Mouse (Mus musculus) CH12.LX (cell line): ENCODE measurements around the gene Pfn2. TPM values are rescaled to one million over a fixed set of nuclear protein-coding genes. Genes with fewer than 3 reads are reported as not detected.

ENCODE experiments used
- DNase-seq: peaks from one replicate; pipeline ENCODE4 v3.0.0-alpha.2; 2013; ENCODE audit errors: extremely low read depth
- H3K27ac ChIP-seq: 2 replicates; pipeline ENCODE4 v1.5.1; 2012; ENCODE audit warnings: low read depth, mild to moderate bottlenecking, control low read depth, moderate library complexity; ENCODE audit not compliant: insufficient read depth
- H3K27me3 ChIP-seq: replicated peaks from 2 replicates; pipeline ENCODE3; 2012; ENCODE audit warnings: inconsistent platforms
- H3K36me3 ChIP-seq, 2 experiments: replicated peaks in 1 of 2; 2 replicates each; pipeline versions ENCODE3 to v1.6.1; 2012; ENCODE audit warnings: inconsistent platforms in 1 of 2, low read length in 1 of 2, mild to moderate bottlenecking in 1 of 2, mixed read lengths in 1 of 2, moderate library complexity in 1 of 2; ENCODE audit not compliant: control insufficient read depth in 1 of 2, insufficient read depth in 1 of 2
- H3K4me1 ChIP-seq, 2 experiments: 2 replicates each; pipeline ENCODE4 v1.6.1; 2012; ENCODE audit warnings: inconsistent platforms in 1 of 2, moderate library complexity in 1 of 2; ENCODE audit not compliant: insufficient read depth in 2 of 2, control insufficient read depth in 1 of 2
- H3K4me2 ChIP-seq: 2 replicates; pipeline ENCODE4 v1.6.1; 2012; ENCODE audit warnings: low read depth, mild to moderate bottlenecking, control low read depth; ENCODE audit not compliant: poor library complexity, insufficient read depth, severe bottlenecking
- H3K4me3 ChIP-seq, 3 experiments: fragments of 150-350 bp in 1 of 3; sonication (generic) in 1 of 3; replicated peaks in 1 of 3; 2 replicates each; pipeline versions ENCODE3 to v1.5.1; 2011 to 2012; ENCODE audit warnings: low read depth in 2 of 3, low read length in 2 of 3, mild to moderate bottlenecking in 2 of 3, moderate library complexity in 2 of 3, control low read depth in 1 of 3, improper control_type of control experiment in 1 of 3, inconsistent platforms in 1 of 3, mixed read lengths in 1 of 3; ENCODE audit not compliant: poor library complexity in 1 of 3
- H3K79me2 ChIP-seq: replicated peaks from 2 replicates; pipeline ENCODE4 v1.6.1; 2012; ENCODE audit warnings: mild to moderate bottlenecking, moderate library complexity; ENCODE audit not compliant: control insufficient read depth, poor library complexity, insufficient read depth, severe bottlenecking; ENCODE audit errors: extremely low read depth
- H3K9ac ChIP-seq: 2 replicates; pipeline ENCODE4 v1.6.1; 2012; ENCODE audit warnings: low read depth, mild to moderate bottlenecking, control low read depth, moderate library complexity; ENCODE audit not compliant: insufficient read depth
- H3K9me3 ChIP-seq: replicated peaks from 2 replicates; pipeline ENCODE3; 2012; ENCODE audit warnings: low read length, inconsistent platforms, mixed read lengths
- CHD1 ChIP-seq: IDR thresholded peaks from 2 replicates; pipeline ENCODE4 v1.6.1; 2012; ENCODE audit warnings: low read depth, low read length, improper control_type of control experiment, inconsistent platforms
- CHD2 ChIP-seq: IDR thresholded peaks from 2 replicates; pipeline ENCODE4 v1.6.1; 2011; ENCODE audit warnings: low read length, improper control_type of control experiment
- ELF1 ChIP-seq: IDR thresholded peaks from 2 replicates; pipeline ENCODE4 v1.6.1; 2014; ENCODE audit warnings: low read depth, mild to moderate bottlenecking, inconsistent platforms, low read length, improper control_type of control experiment
- EP300 ChIP-seq: IDR thresholded peaks from 2 replicates; pipeline ENCODE4 v1.6.1; 2011; ENCODE audit warnings: low read length, improper control_type of control experiment
- ETS1 ChIP-seq: conservative IDR thresholded peaks from 2 replicates; pipeline ENCODE4 v1.6.1; 2012; ENCODE audit warnings: low read depth, mild to moderate bottlenecking, inconsistent platforms, low read length, improper control_type of control experiment, moderate library complexity
- JUND ChIP-seq: conservative IDR thresholded peaks from 2 replicates; pipeline ENCODE4 v1.6.1; 2011; ENCODE audit warnings: low read depth, low read length, improper control_type of control experiment
- MAFK ChIP-seq: IDR thresholded peaks from 2 replicates; pipeline ENCODE4 v1.6.1; 2011; ENCODE audit warnings: low read length, improper control_type of control experiment; ENCODE audit not compliant: insufficient replicate concordance
- MAZ ChIP-seq: IDR thresholded peaks from 2 replicates; pipeline ENCODE4 v1.6.1; 2012; ENCODE audit warnings: low read depth, mild to moderate bottlenecking, inconsistent platforms, low read length, improper control_type of control experiment, moderate library complexity
- MEF2A ChIP-seq: IDR thresholded peaks from 2 replicates; pipeline ENCODE4 v1.6.1; 2014; ENCODE audit warnings: low read depth, mild to moderate bottlenecking, inconsistent platforms, low read length, improper control_type of control experiment, borderline replicate concordance
- MXI1 ChIP-seq: IDR thresholded peaks from 2 replicates; pipeline ENCODE4 v1.6.1; 2011; ENCODE audit warnings: mild to moderate bottlenecking, low read depth, low read length, improper control_type of control experiment
- NELFE ChIP-seq: IDR thresholded peaks from 2 replicates; pipeline ENCODE4 v1.6.1; 2011; ENCODE audit warnings: low read depth, low read length, improper control_type of control experiment
- RAD21 ChIP-seq: IDR thresholded peaks from 2 replicates; pipeline ENCODE4 v1.6.1; 2011; ENCODE audit warnings: low read depth, mild to moderate bottlenecking, low read length, improper control_type of control experiment, moderate library complexity
- RCOR1 ChIP-seq: conservative IDR thresholded peaks from 2 replicates; pipeline ENCODE4 v1.6.1; 2012; ENCODE audit warnings: low read depth, mild to moderate bottlenecking, inconsistent platforms, low read length, improper control_type of control experiment
- SMC3 ChIP-seq: IDR thresholded peaks from 2 replicates; pipeline ENCODE4 v1.6.1; 2011; ENCODE audit warnings: low read depth, low read length, improper control_type of control experiment
- USF1 ChIP-seq: IDR thresholded peaks from 2 replicates; pipeline ENCODE4 v1.6.1; 2014; ENCODE audit warnings: low read depth, mild to moderate bottlenecking, inconsistent platforms, low read length, improper control_type of control experiment
- ZKSCAN1 ChIP-seq: IDR thresholded peaks from 2 replicates; pipeline ENCODE4 v1.6.1; 2012; ENCODE audit warnings: low read depth, inconsistent platforms, low read length, improper control_type of control experiment, borderline replicate concordance
- dilution Hi-C: fragments of 300-500 bp; cut with MboI; formaldehyde crosslinking; loops from 2 replicates; pipeline ENCODE4 v1.14.3; 2020; ENCODE audit warnings: low sequenced_read_pairs; ENCODE audit not compliant: extremely low pct_unique_long_range_greater_than_20kb, extremely low pct_ligation_motif_present
- in situ Hi-C: fragments of 300-500 bp; cut with MboI; formaldehyde crosslinking; loops from 3 replicates; pipeline ENCODE4 v1.14.3; 2019; ENCODE audit warnings: low sequenced_read_pairs, low pct_ligation_motif_present, low pct_unique_long_range_greater_than_20kb, mixed read lengths
- polyA plus RNA-seq: library from polyadenylated mRNA; unstranded; fragments of >175 nt; gene quantifications from 2 replicates; pipeline ENCODE4 v1.2.1, GENCODE M21; 2012; ENCODE audit warnings: low read depth; ENCODE audit not compliant: insufficient read length
- total RNA-seq, 2 experiments: library from RNA; depleted of rRNA; stranded (reverse); fragments of 300-350 nt in 1 of 2; fragments of >200 nt in 1 of 2; gene quantifications; 2 replicates each; pipeline ENCODE4 v1.2.3; 2012 to 2014

Gene Pfn2
- total and polyA plus RNA-seq, 3 experiments: 19.1 to 206 (median 142) TPM

DNA sequence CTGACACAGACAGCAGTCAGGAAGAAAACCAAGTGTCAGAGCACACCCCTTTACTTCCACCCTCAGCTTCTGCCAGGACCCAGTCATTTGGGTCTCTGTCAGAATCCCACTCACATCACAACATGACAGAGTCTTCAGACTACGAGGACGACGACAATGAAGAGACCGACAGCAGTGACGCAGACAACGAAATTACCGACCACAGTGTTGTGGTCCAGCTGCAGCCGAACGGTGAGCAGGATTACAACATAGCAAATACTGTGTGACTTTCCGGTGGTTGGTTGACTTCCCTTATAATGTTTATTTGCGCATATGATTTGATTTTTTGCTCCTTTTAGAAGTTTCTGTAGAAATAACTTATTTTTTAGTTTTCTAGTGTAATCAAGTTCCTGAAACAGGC, 14.3 kb downstream of the Pfn2 start:
- Histone ChIP-seq H3K4me2 (no peak overlapping the region), H3K36me3 (peaks cover 4 to 46% of the 10 kb centered on the region in 2 experiments), H3K27ac (no peak overlapping the region), H3K9me3 (no peaks in the 10 kb centered on the region), H3K27me3 (no peaks in the 10 kb centered on the region), H3K79me2 (no peaks in the 10 kb centered on the region), H3K9ac (no peak overlapping the region), H3K4me1 (no peaks in the 10 kb centered on the region), H3K4me3 (no peak overlapping the region)
- in situ Hi-C loops (loop anchor here (25.0 kb wide), 1 partner anchor 654 kb away; no protein-coding TSS in a partner anchor), dilution Hi-C loops (no loop called here)
- no peak for TF ChIP-seq RCOR1
- TF ChIP-seq MXI1: no peak
- no peak for TF ChIP-seq USF1
- TF ChIP-seq RAD21: no peak
- TF ChIP-seq ZKSCAN1: no peak
- no peak for TF ChIP-seq MEF2A
- TF ChIP-seq CHD2: no peak
- no peak for TF ChIP-seq EP300
- TF ChIP-seq ETS1: no peak
- no peak for TF ChIP-seq MAFK
- DNase-seq: no peak

DNA sequence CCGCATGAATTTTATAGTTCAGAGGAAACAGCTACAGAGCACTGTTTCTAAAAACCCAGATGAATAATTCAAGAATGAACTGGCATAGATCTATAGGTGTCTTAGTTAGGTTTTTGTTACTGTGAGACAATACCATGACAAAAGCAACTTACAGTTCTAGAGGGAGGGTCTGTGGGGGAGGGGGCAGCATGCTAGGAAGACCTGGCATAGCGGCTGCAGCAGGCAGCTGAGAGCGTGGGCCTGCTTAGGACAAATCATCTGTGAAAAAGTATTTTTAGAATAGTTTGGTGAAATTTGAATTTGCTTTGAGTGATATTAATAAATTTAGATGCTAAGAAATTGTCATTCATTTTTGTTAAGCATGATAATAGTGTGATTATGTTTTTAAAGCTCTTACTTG, 22.0 kb downstream of the Pfn2 start:
- no peak for DNase-seq
- no peak overlapping the region for H3K4me2 ChIP-seq
- in situ Hi-C loops (loop anchor here (10.0 to 25.0 kb wide), 2 partner anchors 161 to 661 kb away; no protein-coding TSS in a partner anchor), dilution Hi-C loops (no loop called here)
- H3K9ac ChIP-seq: no peak overlapping the region
- H3K27ac ChIP-seq: no peak overlapping the region
- TF ChIP-seq CHD2 (no peak), EP300 (no peak), SMC3 (no peak), CHD1 (no peak), NELFE (no peak), MEF2A (no peak), JUND (no peak), ELF1 (no peak), MAZ (no peak)
- no peaks in the 10 kb centered on the region for H3K27me3 ChIP-seq
- H3K36me3 ChIP-seq: peaks cover 2 to 42% of the 10 kb centered on the region in 2 experiments
- no peaks in the 10 kb centered on the region for H3K79me2 ChIP-seq
- no peak overlapping the region for H3K4me3 ChIP-seq
- H3K4me1 ChIP-seq: no peaks in the 10 kb centered on the region
- no peaks in the 10 kb centered on the region for H3K9me3 ChIP-seq
